Mouse (Mus musculus) adipocyte (in vitro differentiated cells): ENCODE measurements around the gene Trim59.

Source experiments
- DNase-seq: peaks from one replicate; pipeline ENCODE4 v3.0.0-alpha.2; 2016; ENCODE audit warnings: low spot score

The Trim59 gene

GRCm38 (mm10) chr3:69005338-69006245, 39.0 kb downstream of the Trim59 start:
- peak; percentile 79 for DNase-seq

- peak; percentile 99 for DNase-seq
Measured at GRCm38 (mm10) chr3:69004437-69005337, 39.9 kb downstream of the Trim59 start, which contains the start of the genes Ift80 and Smc4. Ift80 (minus strand) TSS chr3:69004570. Smc4 (plus strand) TSS chr3:69004738.

- no peak for DNase-seq
Measured at GRCm38 (mm10) chr3:69004055-69004436, 40.5 kb downstream of the Trim59 start.

GRCm38 (mm10) chr3:69002781-69003180, 41.8 kb downstream of the Trim59 start:
- no peak for DNase-seq

- DNase-seq: no peak
Measured at GRCm38 (mm10) chr3:68986550-68986949, 58.0 kb downstream of the Trim59 start.
